7 mouse cellular contexts compared by ENCODE assay signal in genomic region chr17:47594969-47595247, GRCm38 (mm10). TPM values are rescaled to one million over a fixed set of nuclear protein-coding genes. Genes with fewer than 3 reads are reported as not detected.
DNase-seq lines count a peak whose midpoint lies in the region; ATAC-seq and TF ChIP-seq lines count a peak whose summit lies in the region.

No protein-coding gene starts in this region.

- TF ChIP-seq CTCF in lung, postnatal 0 days (IDR thresholded peaks at IDR 0.05) = no peak

- peak overlapping the region; percentile 91 for H3K4me2 ChIP-seq in lung, postnatal 0 days (replicated peaks; ENCODE audit: low read depth, low read length)
- peak overlapping the region; percentile 85 for H3K4me2 ChIP-seq in limb, embryonic 12.5 days
- H3K4me2 ChIP-seq in stomach, embryonic 14.5 days (replicated peaks; ENCODE audit: low read depth, low read length) = peak overlapping the region; percentile 74

- 4% methylated on average over 8 of the region's 9 CpGs for WGBS in lung, postnatal 0 days
- under 1% methylated on average over 9 of the region's 9 CpGs for WGBS in forebrain, embryonic 10.5 days
- 0% methylated on average over 8 of the region's 9 CpGs for WGBS in limb, embryonic 12.5 days
- WGBS in stomach, embryonic 14.5 days = under 1% methylated on average over 6 of the region's 9 CpGs

- peak overlapping the region; percentile 94 for H3K27ac ChIP-seq in lung, postnatal 0 days (ENCODE audit: low read length)
- H3K27ac ChIP-seq in forebrain, embryonic 10.5 days = peak overlapping the region; percentile 90
- peak overlapping the region; percentile 98 for H3K27ac ChIP-seq in limb, embryonic 12.5 days
- H3K27ac ChIP-seq in stomach, embryonic 14.5 days (ENCODE audit: low read length) = peak overlapping the region; percentile 99

- 0 out of 2 replicates have a peak, but pooled peaks cover 5% of the 10 kb centered on the region for H3K36me3 ChIP-seq in lung, postnatal 0 days (ENCODE audit: insufficient read depth, low read length)
- H3K36me3 ChIP-seq in forebrain, embryonic 10.5 days (replicated peaks) = peaks cover 38% of the 10 kb centered on the region
- peaks cover 36% of the 10 kb centered on the region for H3K36me3 ChIP-seq in limb, embryonic 12.5 days
- H3K36me3 ChIP-seq in stomach, embryonic 14.5 days (ENCODE audit: control insufficient read depth, insufficient read depth, low read length) = peaks cover 26% of the 10 kb centered on the region

- intact Hi-C loops in gastrocnemius, postnatal 14 days (cut with DNase I; ENCODE audit: low total_unique reads) = no loop called here

- peak overlapping the region; percentile 76 for H3K4me3 ChIP-seq in lung, postnatal 0 days (ENCODE audit: low read depth, low read length)
- peak overlapping the region; percentile 80 for H3K4me3 ChIP-seq in forebrain, embryonic 10.5 days
- H3K4me3 ChIP-seq in limb, embryonic 12.5 days (replicated peaks) = peak overlapping the region; percentile 70
- peak overlapping the region; percentile 81 for H3K4me3 ChIP-seq in stomach, embryonic 14.5 days (ENCODE audit: low read depth, low read length)

- H3K9ac ChIP-seq in lung, postnatal 0 days (replicated peaks; ENCODE audit: low read depth) = peak overlapping the region; percentile 72
- peak overlapping the region; percentile 89 for H3K9ac ChIP-seq in limb, embryonic 12.5 days (replicated peaks)
- peak overlapping the region; percentile 98 for H3K9ac ChIP-seq in stomach, embryonic 14.5 days (replicated peaks; ENCODE audit: low read depth, low read length)

- no peak for ATAC-seq in lung, postnatal 0 days
- ATAC-seq in limb, embryonic 12.5 days (ENCODE audit: insufficient number of reproducible peaks, insufficient read depth, low FRiP score, low TSS enrichment, low read depth) = no peak
- ATAC-seq in stomach, embryonic 14.5 days (ENCODE audit: insufficient number of reproducible peaks, insufficient read depth, low FRiP score, low read depth) = no peak

- no peaks in the 10 kb centered on the region for H3K9me3 ChIP-seq in lung, postnatal 0 days (ENCODE audit: low read length)
- no peaks in the 10 kb centered on the region for H3K9me3 ChIP-seq in forebrain, embryonic 10.5 days
- H3K9me3 ChIP-seq in limb, embryonic 12.5 days = no peaks in the 10 kb centered on the region
- no peaks in the 10 kb centered on the region for H3K9me3 ChIP-seq in stomach, embryonic 14.5 days (ENCODE audit: control insufficient read depth, low read depth, low read length)

- TF ChIP-seq EP300 in lung, postnatal 0 days (IDR thresholded peaks at IDR 0.05) = no peak

- DNase-seq in lung, postnatal 0 days (ENCODE audit: low spot score) = no peak
- no peak for DNase-seq in lung, postnatal 36 days
- DNase-seq in forebrain, embryonic 10.5 days (ENCODE audit: extremely low spot score, low spot score) = peak; percentile 56
- no peak for DNase-seq in gastrocnemius, postnatal 14 days
- DNase-seq in ovary, postnatal 36 days (ENCODE audit: low spot score) = no peak

- H3K4me1 ChIP-seq in lung, postnatal 0 days (ENCODE audit: insufficient read depth, low read depth, low read length) = peaks cover 28% of the 10 kb centered on the region
- peaks cover 61% of the 10 kb centered on the region for H3K4me1 ChIP-seq in forebrain, embryonic 10.5 days
- H3K4me1 ChIP-seq in limb, embryonic 12.5 days (replicated peaks) = peaks cover 30% of the 10 kb centered on the region
- peaks cover 20% of the 10 kb centered on the region for H3K4me1 ChIP-seq in stomach, embryonic 14.5 days (ENCODE audit: control insufficient read depth, insufficient read depth, low read length)

- no peaks in the 10 kb centered on the region for H3K27me3 ChIP-seq in lung, postnatal 0 days (replicated peaks; ENCODE audit: insufficient read depth, low read length)
- no peaks in the 10 kb centered on the region for H3K27me3 ChIP-seq in forebrain, embryonic 10.5 days (ENCODE audit: poor library complexity, severe bottlenecking)
- no peaks in the 10 kb centered on the region for H3K27me3 ChIP-seq in limb, embryonic 12.5 days
- no peaks in the 10 kb centered on the region for H3K27me3 ChIP-seq in stomach, embryonic 14.5 days (ENCODE audit: control insufficient read depth, insufficient read depth, low read length)

RNA-seq across cellular contexts. Expression of gene Bysl, which starts 16.4 kb away (rescaled TPM):
- polyA plus RNA-seq in lung, postnatal 0 days (2015; fragmentation: Nextera tagmentation; extraction: Ambion mirVana) = 9.9 and 10.4 TPM in 2 replicates
- 43.2 and 45.4 TPM in 2 replicates for polyA plus RNA-seq in forebrain, embryonic 10.5 days (2016; fragmentation: Nextera tagmentation; extraction: Ambion mirVana)
- polyA plus RNA-seq in limb, embryonic 12.5 days (2016; fragmentation: Nextera tagmentation; extraction: Ambion mirVana) = 28.3 and 28.4 TPM in 2 replicates
- 22.1 and 22.3 TPM in 2 replicates for polyA plus RNA-seq in stomach, embryonic 14.5 days (2014; fragmentation: Nextera tagmentation; extraction: Ambion mirVana)
- total RNA-seq in gastrocnemius, postnatal 14 days (2021) = 10 to 100 TPM; 12.3 to 14.8 TPM

RNA-seq across cellular contexts. Expression of gene Med20, which starts 16.5 kb away (rescaled TPM):
- 31.6 and 32.8 TPM in 2 replicates for polyA plus RNA-seq in lung, postnatal 0 days (2015; fragmentation: Nextera tagmentation; extraction: Ambion mirVana)
- 43.4 and 47.5 TPM in 2 replicates for polyA plus RNA-seq in forebrain, embryonic 10.5 days (2016; fragmentation: Nextera tagmentation; extraction: Ambion mirVana)
- polyA plus RNA-seq in limb, embryonic 12.5 days (2016; fragmentation: Nextera tagmentation; extraction: Ambion mirVana) = 47.8 and 48.9 TPM in 2 replicates
- 47.1 and 49.4 TPM in 2 replicates for polyA plus RNA-seq in stomach, embryonic 14.5 days (2014; fragmentation: Nextera tagmentation; extraction: Ambion mirVana)
- total RNA-seq in gastrocnemius, postnatal 14 days (2021) = 10 to 100 TPM; 10.3 to 12.6 TPM

RNA-seq across cellular contexts. Expression of gene Gm20517, which starts 16.5 kb away (rescaled TPM):
- polyA plus RNA-seq in lung, postnatal 0 days (2015; fragmentation: Nextera tagmentation; extraction: Ambion mirVana) = 0.64 and 1.4 TPM in 2 replicates
- polyA plus RNA-seq in forebrain, embryonic 10.5 days (2016; fragmentation: Nextera tagmentation; extraction: Ambion mirVana) = 1.5 and 1.9 TPM in 2 replicates
- 2.3 and 2.6 TPM in 2 replicates for polyA plus RNA-seq in limb, embryonic 12.5 days (2016; fragmentation: Nextera tagmentation; extraction: Ambion mirVana)
- 1.5 and 2.8 TPM in 2 replicates for polyA plus RNA-seq in stomach, embryonic 14.5 days (2014; fragmentation: Nextera tagmentation; extraction: Ambion mirVana)
- 1 to 10 TPM; 1.2 to 1.9 TPM for total RNA-seq in gastrocnemius, postnatal 14 days (2021)

RNA-seq across cellular contexts. Expression of gene Usp49, which starts 35.6 kb away (rescaled TPM):
- 3.3 and 4.1 TPM in 2 replicates for polyA plus RNA-seq in lung, postnatal 0 days (2015; fragmentation: Nextera tagmentation; extraction: Ambion mirVana)
- polyA plus RNA-seq in forebrain, embryonic 10.5 days (2016; fragmentation: Nextera tagmentation; extraction: Ambion mirVana) = 5.0 and 6.0 TPM in 2 replicates
- 8.1 and 8.9 TPM in 2 replicates for polyA plus RNA-seq in limb, embryonic 12.5 days (2016; fragmentation: Nextera tagmentation; extraction: Ambion mirVana)
- polyA plus RNA-seq in stomach, embryonic 14.5 days (2014; fragmentation: Nextera tagmentation; extraction: Ambion mirVana) = 4.9 and 6.3 TPM in 2 replicates
- total RNA-seq in gastrocnemius, postnatal 14 days (2021) = 1 to 10 TPM; 3.2 to 4.3 TPM
